Mouse (Mus musculus): ENCODE results near the gene Scn8a. TPM values are rescaled to one million over a fixed set of nuclear protein-coding genes. Genes with fewer than 3 reads are reported as not detected.

Gene Scn8a
- total RNA-seq, 2 experiments from 2014 or later, result 164 to 171 TPM

- intact Hi-C loops (cut with DNase I), result no loop called here
- no peak for DNase-seq (ENCODE audit: extremely low spot score in 1 of 2, low spot score in 2 of 2)
These were observed 207.5 kb downstream of the Scn8a start for GRCm38 (mm10) chr15:101077001-101077812.

GRCm38 (mm10) chr15:101077813-101078730, 208.4 kb downstream of the Scn8a start, which contains the start of gene Fignl2:
Gene Fignl2 (minus strand): TSS chr15:101078567.
- intact Hi-C loops (cut with DNase I), result no loop called here
- peak in 1 of 2 experiments; percentile 64 for DNase-seq (ENCODE audit: extremely low spot score in 1 of 2, low spot score in 2 of 2)

- peak; percentile 30 to 93 for DNase-seq (ENCODE audit: extremely low spot score in 1 of 2, low spot score in 2 of 2)
- intact Hi-C loops (cut with DNase I), result no loop called here
These were observed 209.1 kb downstream of the Scn8a start for GRCm38 (mm10) chr15:101078731-101079156.

- no peak for DNase-seq (ENCODE audit: extremely low spot score in 1 of 2, low spot score in 2 of 2)
- intact Hi-C loops (cut with DNase I), result no loop called here
These were observed 210.4 kb downstream of the Scn8a start for GRCm38 (mm10) chr15:101080031-101080520.

GRCm38 (mm10) chr15:101081035-101081548, 211.4 kb downstream of the Scn8a start:
- no peak for DNase-seq (ENCODE audit: extremely low spot score in 1 of 2, low spot score in 2 of 2)
- intact Hi-C loops (cut with DNase I), result no loop called here

- intact Hi-C loops (cut with DNase I), result no loop called here
- no peak for DNase-seq (ENCODE audit: extremely low spot score in 1 of 2, low spot score in 2 of 2)
These were observed 212.6 kb downstream of the Scn8a start for GRCm38 (mm10) chr15:101082236-101082635.

GRCm38 (mm10) chr15:101084499-101084898, 214.8 kb downstream of the Scn8a start:
- intact Hi-C loops (cut with DNase I), result no loop called here
- no peak for DNase-seq (ENCODE audit: extremely low spot score in 1 of 2, low spot score in 2 of 2)

- intact Hi-C loops (cut with DNase I), result no loop called here
- no peak for DNase-seq (ENCODE audit: extremely low spot score in 1 of 2, low spot score in 2 of 2)
These were observed 216.8 kb downstream of the Scn8a start for GRCm38 (mm10) chr15:101086451-101086850.

GRCm38 (mm10) chr15:101086956-101087355, 217.3 kb downstream of the Scn8a start:
- intact Hi-C loops (cut with DNase I), result no loop called here
- DNase-seq (ENCODE audit: extremely low spot score in 1 of 2, low spot score in 2 of 2), result peak in 1 of 2 experiments; percentile 40

- no peak for DNase-seq (ENCODE audit: extremely low spot score in 1 of 2, low spot score in 2 of 2)
- intact Hi-C loops (cut with DNase I), result no loop called here
These were observed 218.6 kb downstream of the Scn8a start for GRCm38 (mm10) chr15:101088291-101088690.

- intact Hi-C loops (cut with DNase I), result no loop called here
- DNase-seq (ENCODE audit: extremely low spot score in 1 of 2, low spot score in 2 of 2), result no peak
These were observed 221.9 kb downstream of the Scn8a start for GRCm38 (mm10) chr15:101091551-101091950.

GRCm38 (mm10) chr15:101092121-101092828, 222.6 kb downstream of the Scn8a start:
- DNase-seq (ENCODE audit: extremely low spot score in 1 of 2, low spot score in 2 of 2), result no peak
- intact Hi-C loops (cut with DNase I), result no loop called here

- DNase-seq (ENCODE audit: extremely low spot score in 1 of 2, low spot score in 2 of 2), result peak; percentile 33 to 55
- intact Hi-C loops (cut with DNase I), result no loop called here
These were observed 223.4 kb downstream of the Scn8a start for GRCm38 (mm10) chr15:101092829-101093648.

- DNase-seq (ENCODE audit: extremely low spot score in 1 of 2, low spot score in 2 of 2), result no peak
- intact Hi-C loops (cut with DNase I), result no loop called here
These were observed 224.3 kb downstream of the Scn8a start for GRCm38 (mm10) chr15:101093988-101094387.

GRCm38 (mm10) chr15:101094979-101095378, 225.3 kb downstream of the Scn8a start:
- intact Hi-C loops (cut with DNase I), result no loop called here

GRCm38 (mm10) chr15:101095392-101095791, 225.7 kb downstream of the Scn8a start:
- intact Hi-C loops (cut with DNase I), result no loop called here
- DNase-seq (ENCODE audit: extremely low spot score in 1 of 2, low spot score in 2 of 2), result no peak

More at GRCm38 (mm10) chr15:101094979-101095378, 225.3 kb downstream of the Scn8a start:
- DNase-seq (ENCODE audit: extremely low spot score in 1 of 2, low spot score in 2 of 2), result no peak

All from left cerebral cortex, postnatal 10 days (tissue).